Mouse (Mus musculus) lung, embryonic 16.5 days (tissue): Measurements from ENCODE around the gene Snx1. TPM values are rescaled to one million over a fixed set of nuclear protein-coding genes. Genes with fewer than 3 reads are reported as not detected.

ENCODE experiments used
- ATAC-seq: fragments of 200-750 bp; cut with Nextera tagmentation; 2 replicates; pipeline ENCODE4 v1.8.0; 2017; ENCODE audit warnings: low read depth, mild to moderate bottlenecking, moderate library complexity
- H3K27ac ChIP-seq: fragments of 300-500 bp; sonication (generic); 2 replicates; pipeline ENCODE4 v1.5.1; 2014; ENCODE audit warnings: mild to moderate bottlenecking, control low read depth, low read length
- H3K27me3 ChIP-seq: fragments of 300-500 bp; sonication (generic); 2 replicates; pipeline ENCODE4 v1.6.1; 2014; ENCODE audit warnings: low read depth, low read length, mixed read lengths; ENCODE audit not compliant: control insufficient read depth, insufficient read depth
- H3K36me3 ChIP-seq: fragments of 300-500 bp; sonication (generic); 2 replicates; pipeline ENCODE4 v1.6.1; 2014; ENCODE audit warnings: low read length; ENCODE audit not compliant: control insufficient read depth, insufficient read depth
- H3K4me1 ChIP-seq: fragments of 300-500 bp; sonication (generic); replicated peaks from 2 replicates; pipeline ENCODE4 v1.6.1; 2014; ENCODE audit warnings: low read length, mixed read lengths; ENCODE audit not compliant: control insufficient read depth, insufficient read depth
- H3K4me2 ChIP-seq: fragments of 300-500 bp; sonication (generic); 2 replicates; pipeline ENCODE4 v1.6.1; 2014; ENCODE audit warnings: low read depth, low read length, control low read depth
- H3K4me3 ChIP-seq: fragments of 300-500 bp; sonication (generic); 2 replicates; pipeline ENCODE4 v1.5.1; 2014; ENCODE audit warnings: mild to moderate bottlenecking, low read length, control low read depth
- H3K9ac ChIP-seq: fragments of 300-500 bp; sonication (generic); 2 replicates; pipeline ENCODE4 v1.6.1; 2014; ENCODE audit warnings: low read length, control low read depth
- H3K9me3 ChIP-seq: fragments of 300-500 bp; sonication (generic); 2 replicates; pipeline ENCODE4 v1.6.1; 2016; ENCODE audit warnings: low read length; ENCODE audit not compliant: control insufficient read depth
- WGBS: fragments of 180-500 bp; shearing (Covaris S2); extraction: QIAGEN DNeasy Blood & Tissue Kit; methylation state at CpG from one replicate; pipeline ENCODE4 v1.1.7; 2014; 5-methylcytosine and 5-hydroxymethylcytosine counted together
- polyA plus RNA-seq: library from polyadenylated mRNA; unstranded; fragments of >200 nt; fragmentation: Nextera tagmentation; extraction: Ambion mirVana; gene quantifications from 2 replicates; pipeline ENCODE4 v1.2.1, GENCODE M21; 2015

Gene Snx1
- polyA plus RNA-seq, 1 experiment from 2014 or later, result 123 TPM

DNA sequence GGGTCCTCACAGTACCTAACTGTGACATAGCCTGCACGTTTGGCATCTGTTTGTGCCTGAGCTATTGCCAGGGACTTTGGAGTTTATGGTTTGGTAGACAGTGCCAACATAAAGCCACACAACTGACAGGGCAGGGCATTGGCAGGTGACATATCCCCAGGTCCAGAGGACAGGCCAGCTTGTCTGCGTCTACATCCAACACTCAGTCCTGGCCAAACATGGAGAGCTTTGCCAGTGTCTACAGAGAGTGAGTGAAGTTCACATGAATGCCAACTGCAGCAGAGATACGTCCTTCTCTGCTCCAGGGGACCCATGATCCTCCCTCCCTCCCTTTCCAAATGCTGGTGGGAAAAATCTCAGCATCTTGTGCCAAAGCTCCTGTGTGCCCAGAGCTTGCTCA, 42.2 kb downstream of the Snx1 start:
- H3K4me3 ChIP-seq, result no peak overlapping the region
- no peak overlapping the region for H3K4me2 ChIP-seq
- no peak for ATAC-seq
- no peaks in the 10 kb centered on the region for H3K27me3 ChIP-seq
- no peak overlapping the region for H3K27ac ChIP-seq
- no peaks in the 10 kb centered on the region for H3K9me3 ChIP-seq
- peaks cover 11% of the 10 kb centered on the region for H3K36me3 ChIP-seq
- 0 out of 2 replicates have a peak, but pooled peaks cover 3% of the 10 kb centered on the region for H3K4me1 ChIP-seq
- H3K9ac ChIP-seq, result no peak overlapping the region
- WGBS, result 78% methylated on average over 3 of the region's 3 CpGs

GRCm38 (mm10) chr9:66081999-66082398, 44.4 kb downstream of the Snx1 start:
- Histone ChIP-seq H3K9me3 (no peaks in the 10 kb centered on the region), H3K36me3 (peaks cover 2% of the 10 kb centered on the region; the same call in 1 of the 2 replicates), H3K27ac (peak overlapping the region; percentile 50; the same call in 1 of the 2 replicates), H3K4me3 (no peak overlapping the region), H3K4me1 (peaks cover 11% of the 10 kb centered on the region), H3K4me2 (no peak overlapping the region), H3K27me3 (no peaks in the 10 kb centered on the region), H3K9ac (no peak overlapping the region)
- no peak for ATAC-seq
- WGBS, result 55% methylated on average over 4 of the region's 4 CpGs

- Histone ChIP-seq H3K27me3 (no peaks in the 10 kb centered on the region), H3K9me3 (no peaks in the 10 kb centered on the region), H3K36me3 (no peaks in the 10 kb centered on the region), H3K4me1 (peaks cover 11% of the 10 kb centered on the region), H3K4me2 (no peak overlapping the region), H3K4me3 (no peak overlapping the region), H3K27ac (peak overlapping the region; percentile 91), H3K9ac (no peak overlapping the region)
- 47% methylated on average over 3 of the region's 3 CpGs for WGBS
- peak; percentile 82 for ATAC-seq
Observed at GRCm38 (mm10) chr9:66080804-66081459, 45.5 kb downstream of the Snx1 start.

- ATAC-seq, result peak; percentile 60; the same call in 1 of the 2 replicates
- H3K4me3 ChIP-seq, result no peak overlapping the region
- WGBS, result 5% methylated on average over 14 of the region's 14 CpGs
- peak overlapping the region; percentile 83 for H3K27ac ChIP-seq
- H3K4me1 ChIP-seq, result peaks cover 11% of the 10 kb centered on the region
- no peaks in the 10 kb centered on the region for H3K27me3 ChIP-seq
- no peaks in the 10 kb centered on the region for H3K9me3 ChIP-seq
- H3K9ac ChIP-seq, result peak overlapping the region; percentile 24; the same call in 1 of the 2 replicates
- H3K36me3 ChIP-seq, result no peaks in the 10 kb centered on the region
- peak overlapping the region; percentile 21 for H3K4me2 ChIP-seq
Observed at GRCm38 (mm10) chr9:66078493-66078892, 47.9 kb downstream of the Snx1 start.

DNA sequence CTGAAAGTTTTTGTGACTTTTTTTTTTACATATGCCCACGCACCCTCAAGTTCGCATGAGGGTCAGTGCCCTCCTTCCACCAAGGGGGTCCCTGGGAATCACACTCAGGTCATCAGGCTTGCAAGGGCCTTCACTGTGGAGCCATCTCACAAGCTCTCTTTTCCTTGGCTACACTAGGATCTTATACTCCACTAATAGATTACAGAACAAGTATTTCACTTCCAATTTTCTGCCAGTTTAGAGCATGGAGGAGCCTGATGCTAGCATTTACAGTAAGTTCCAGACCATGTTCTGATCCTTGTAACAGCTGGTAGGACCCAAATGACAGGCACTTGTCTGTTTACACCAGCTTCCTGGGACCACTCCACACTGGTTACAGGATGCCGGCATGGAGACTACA, 48.3 kb downstream of the Snx1 start:
- no peaks in the 10 kb centered on the region for H3K27me3 ChIP-seq
- peaks cover 11% of the 10 kb centered on the region for H3K4me1 ChIP-seq
- H3K4me2 ChIP-seq, result peak overlapping the region; percentile 21
- WGBS, result 51% methylated on average over 3 of the region's 3 CpGs
- no peak overlapping the region for H3K9ac ChIP-seq
- H3K27ac ChIP-seq, result peak overlapping the region; percentile 83
- ATAC-seq, result no peak
- H3K36me3 ChIP-seq, result no peaks in the 10 kb centered on the region
- no peak overlapping the region for H3K4me3 ChIP-seq
- no peaks in the 10 kb centered on the region for H3K9me3 ChIP-seq

- Histone ChIP-seq H3K9me3 (no peaks in the 10 kb centered on the region), H3K4me2 (no peak overlapping the region), H3K4me1 (peaks cover 9% of the 10 kb centered on the region), H3K36me3 (no peaks in the 10 kb centered on the region), H3K4me3 (no peak overlapping the region), H3K27ac (no peak overlapping the region), H3K9ac (no peak overlapping the region), H3K27me3 (peaks cover 4% of the 10 kb centered on the region; the same call in 1 of the 2 replicates)
- ATAC-seq, result no peak
- 82% methylated on average over 7 of the region's 7 CpGs for WGBS
Observed at GRCm38 (mm10) chr9:66072754-66073153, 53.6 kb downstream of the Snx1 start.

GRCm38 (mm10) chr9:66070151-66070550, 56.2 kb downstream of the Snx1 start:
- Histone ChIP-seq H3K9ac (no peak overlapping the region), H3K4me1 (peaks cover 9% of the 10 kb centered on the region), H3K4me2 (no peak overlapping the region), H3K9me3 (no peaks in the 10 kb centered on the region), H3K36me3 (peaks cover 18% of the 10 kb centered on the region), H3K4me3 (no peak overlapping the region), H3K27ac (no peak overlapping the region), H3K27me3 (peaks cover 4% of the 10 kb centered on the region; the same call in 1 of the 2 replicates)
- no peak for ATAC-seq
- 82% methylated on average over 5 of the region's 5 CpGs for WGBS

DNA sequence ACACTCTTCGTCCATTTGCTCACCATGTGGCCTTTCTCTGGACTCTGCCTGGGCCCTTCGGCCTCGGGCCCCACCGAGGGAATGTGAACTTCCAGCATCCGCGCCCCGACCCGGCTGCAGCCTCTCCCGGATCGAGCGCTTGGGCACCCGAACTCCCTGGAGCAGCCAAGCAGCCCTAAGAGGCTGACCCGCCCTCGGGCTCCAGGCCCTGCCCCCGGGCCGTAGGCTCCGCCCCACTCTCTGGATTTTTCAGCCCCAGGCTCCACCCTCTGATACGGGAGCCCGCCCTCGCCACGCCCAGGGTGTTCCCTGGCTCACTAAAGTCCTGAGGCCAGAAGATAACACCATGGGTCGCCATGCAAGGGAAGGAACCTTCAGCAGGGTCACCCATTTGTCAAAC, 56.8 kb downstream of the Snx1 start, which contains the start of gene Snx22:
TSS of gene Snx22 (minus strand) at position 137 of the 400 bp plus-strand sequence.
- H3K9ac ChIP-seq, result peak within 1 kb of the TSS; percentile 60
- peaks cover 20% of the 10 kb centered on the region for H3K36me3 ChIP-seq
- ATAC-seq, result peak; percentile 96
- H3K9me3 ChIP-seq, result no peaks in the 10 kb centered on the region
- no peak within 1 kb of the TSS for H3K27ac ChIP-seq
- H3K4me1 ChIP-seq, result peaks cover 9% of the 10 kb centered on the region
- peak within 1 kb of the TSS; percentile 88 for H3K4me2 ChIP-seq
- peak within 1 kb of the TSS; percentile 58 for H3K4me3 ChIP-seq
- under 1% methylated on average over 22 of the region's 22 CpGs for WGBS
- H3K27me3 ChIP-seq, result peaks cover 4% of the 10 kb centered on the region; the same call in 1 of the 2 replicates

DNA sequence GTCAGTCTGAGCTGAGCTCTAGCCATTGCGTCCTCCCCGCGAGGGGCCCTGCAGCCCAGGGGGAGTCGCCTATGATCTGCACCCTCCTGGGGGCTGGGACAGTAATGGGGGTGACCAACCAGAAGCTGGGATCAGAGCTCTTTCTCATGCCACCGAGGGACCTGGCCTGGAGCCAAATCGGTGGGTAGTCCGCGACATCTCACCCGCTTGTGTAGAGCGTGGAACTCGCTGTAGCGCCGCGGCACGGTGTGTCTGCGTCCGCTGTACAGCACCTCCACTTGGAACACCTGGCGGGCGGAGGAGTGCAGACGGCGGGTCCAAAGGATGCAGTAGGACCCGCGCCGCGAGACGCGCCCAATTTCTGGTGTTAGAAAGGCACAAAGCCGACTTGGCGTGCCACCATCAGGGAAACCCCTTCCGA, 57.4 kb downstream of the Snx1 start:
- Histone ChIP-seq H3K4me1 (peaks cover 9% of the 10 kb centered on the region), H3K27ac (no peak overlapping the region), H3K4me3 (peak overlapping the region; percentile 58), H3K4me2 (peak overlapping the region; percentile 88), H3K36me3 (peaks cover 26% of the 10 kb centered on the region), H3K9me3 (no peaks in the 10 kb centered on the region), H3K27me3 (peaks cover 4% of the 10 kb centered on the region; the same call in 1 of the 2 replicates), H3K9ac (peak overlapping the region; percentile 60)
- ATAC-seq, result peak; percentile 43; the same call in 1 of the 2 replicates
- under 1% methylated on average over 30 of the region's 30 CpGs for WGBS
